Mouse (Mus musculus) small intestine, adult 2 months (tissue): Measurements from ENCODE around the gene Cdc42se2. TPM values are rescaled to one million over a fixed set of nuclear protein-coding genes. Genes with fewer than 3 reads are reported as not detected.

Experiments used
- H3K27ac ChIP-seq: fragments of 200-500 bp; 2 replicates; pipeline ENCODE4 v1.5.1; 2012; ENCODE audit warnings: low read depth, low read length, control low read depth, inconsistent platforms; ENCODE audit not compliant: insufficient read depth
- H3K27me3 ChIP-seq: fragments of 200-500 bp; 2 replicates; pipeline ENCODE4 v1.6.1; 2012; ENCODE audit warnings: mild to moderate bottlenecking, moderate library complexity, low read length, inconsistent platforms; ENCODE audit not compliant: control insufficient read depth, insufficient read depth
- H3K36me3 ChIP-seq: fragments of 200-500 bp; 2 replicates; pipeline ENCODE4 v1.6.1; 2012; ENCODE audit warnings: mild to moderate bottlenecking, low read length, control low read depth, inconsistent platforms; ENCODE audit not compliant: control insufficient read depth, insufficient read depth
- H3K4me1 ChIP-seq: fragments of 200-500 bp; 2 replicates; pipeline ENCODE4 v1.6.1; 2012; ENCODE audit warnings: low read length, inconsistent platforms, mixed read lengths; ENCODE audit not compliant: control insufficient read depth, insufficient read depth, insufficient read length
- H3K4me3 ChIP-seq: fragments of 200-500 bp; 2 replicates; pipeline ENCODE4 v1.5.1; 2012; ENCODE audit warnings: low read depth, mild to moderate bottlenecking, control low read depth, inconsistent platforms, low read length, moderate library complexity
- CTCF ChIP-seq: fragments of 200-500 bp; IDR thresholded peaks from 2 replicates; pipeline ENCODE4 v1.5.1; 2012; ENCODE audit warnings: low read depth, mild to moderate bottlenecking, control low read depth, inconsistent platforms, low read length, moderate library complexity, mixed read lengths; ENCODE audit not compliant: insufficient replicate concordance, insufficient read length; ENCODE audit errors: extremely low read depth
- POLR2A ChIP-seq: fragments of 200-500 bp; IDR thresholded peaks from 2 replicates; pipeline ENCODE4 v1.6.1; 2012; ENCODE audit warnings: low read depth, mild to moderate bottlenecking, control low read depth, inconsistent platforms, low read length, moderate library complexity
- WGBS: fragments of 180-500 bp; shearing (Covaris S2); methylation state at CpG from one replicate; pipeline ENCODE4 v1.1.7; 2018; 5-methylcytosine and 5-hydroxymethylcytosine counted together
- polyA plus RNA-seq: library from polyadenylated mRNA; depleted of rRNA; stranded (reverse); fragments of >200 nt; gene quantifications from 2 replicates; pipeline ENCODE4 v1.2.3, GENCODE M21; 2012; rRNA removed

Gene Cdc42se2
- polyA plus RNA-seq, result 23.2 and 69.2 TPM in 2 replicates

DNA sequence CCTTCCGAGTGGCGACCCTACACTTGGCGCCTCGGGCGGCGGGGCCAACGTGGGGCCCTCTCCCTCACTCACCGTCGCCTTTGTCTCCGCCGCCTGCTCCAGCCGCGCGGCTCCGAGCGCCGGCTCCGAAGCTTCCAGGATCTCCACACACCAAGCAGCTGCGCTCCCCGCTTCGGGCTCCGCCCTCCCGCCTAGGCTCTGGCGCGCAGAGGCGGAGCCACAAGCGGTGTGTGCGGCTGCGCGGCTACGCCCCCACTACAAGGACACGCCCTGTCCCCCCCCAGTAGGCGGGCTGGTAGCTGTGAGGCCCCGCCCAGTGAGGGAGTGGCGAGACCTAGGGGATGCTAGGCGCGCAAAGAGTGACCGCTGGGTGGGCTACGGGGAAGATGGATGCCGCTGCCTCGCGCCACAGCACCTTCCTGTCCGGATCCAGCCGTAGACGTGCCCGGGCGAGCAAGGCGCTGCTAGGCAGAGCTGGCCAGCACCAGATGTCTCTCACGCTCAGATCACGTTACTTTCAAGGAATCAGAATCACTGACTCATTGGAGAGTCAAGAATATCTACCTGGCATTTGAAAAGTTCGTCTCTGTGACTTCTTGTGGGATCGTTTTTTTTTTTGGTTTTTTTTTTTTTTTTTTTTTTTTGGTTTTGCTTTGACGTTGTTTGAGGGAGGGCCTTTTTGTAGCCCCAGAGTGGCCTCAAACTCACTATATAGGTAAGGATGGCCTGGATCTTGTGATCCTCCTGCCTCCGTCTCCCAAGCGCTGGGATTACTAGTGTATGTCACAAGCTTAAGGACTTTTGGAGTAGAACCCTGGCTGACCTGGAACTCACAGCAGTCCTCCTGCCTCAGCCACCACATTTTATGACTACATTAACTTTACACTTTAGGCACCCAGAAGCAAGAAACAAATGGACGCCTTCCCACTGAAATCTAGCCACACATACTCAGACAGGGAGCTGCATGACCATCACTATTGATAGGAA lies at the start of gene Cdc42se2:
Gene Cdc42se2, minus strand, starts transcription at position 188 of the 987 bp plus-strand sequence.
- WGBS, result 4% methylated on average over 56 of the region's 56 CpGs
- no peak for TF ChIP-seq CTCF
- peak; percentile 97 for TF ChIP-seq POLR2A
- Histone ChIP-seq H3K4me3 (peak within 1 kb of the TSS; percentile 79), H3K27ac (peak within 1 kb of the TSS; percentile 84), H3K27me3 (no peaks in the 10 kb centered on the region), H3K36me3 (no peaks in the 10 kb centered on the region; the same call in 1 of the 2 replicates), H3K4me1 (peaks cover 10% of the 10 kb centered on the region; the same call in 1 of the 2 replicates)

DNA sequence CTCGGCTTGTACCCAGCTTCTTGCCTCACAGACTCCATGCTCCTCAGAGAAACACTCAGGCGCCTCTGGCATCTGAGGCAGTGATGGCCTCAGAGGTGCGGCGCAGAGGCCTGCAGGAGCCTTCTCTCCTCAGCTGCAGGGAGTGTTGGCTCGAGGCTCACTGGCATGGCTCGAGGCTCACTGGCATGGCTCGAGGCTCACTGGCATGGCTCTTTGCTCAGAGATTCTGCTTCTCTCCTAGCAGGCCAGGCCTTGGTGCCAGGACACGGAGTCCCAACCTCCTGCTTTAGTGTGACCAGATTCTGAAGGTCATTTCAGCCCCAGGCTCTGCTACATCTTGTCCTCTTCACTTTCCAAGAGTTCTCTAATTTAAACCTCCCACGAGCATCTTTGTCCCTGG lies 48.6 kb upstream of the Cdc42se2 start:
- no peak overlapping the region for H3K27ac ChIP-seq
- H3K4me1 ChIP-seq, result no peaks in the 10 kb centered on the region
- H3K36me3 ChIP-seq, result no peaks in the 10 kb centered on the region
- no peak for TF ChIP-seq CTCF
- TF ChIP-seq POLR2A, result no peak
- no peak overlapping the region for H3K4me3 ChIP-seq
- no peaks in the 10 kb centered on the region for H3K27me3 ChIP-seq
- 84% methylated on average over 9 of the region's 9 CpGs for WGBS

DNA sequence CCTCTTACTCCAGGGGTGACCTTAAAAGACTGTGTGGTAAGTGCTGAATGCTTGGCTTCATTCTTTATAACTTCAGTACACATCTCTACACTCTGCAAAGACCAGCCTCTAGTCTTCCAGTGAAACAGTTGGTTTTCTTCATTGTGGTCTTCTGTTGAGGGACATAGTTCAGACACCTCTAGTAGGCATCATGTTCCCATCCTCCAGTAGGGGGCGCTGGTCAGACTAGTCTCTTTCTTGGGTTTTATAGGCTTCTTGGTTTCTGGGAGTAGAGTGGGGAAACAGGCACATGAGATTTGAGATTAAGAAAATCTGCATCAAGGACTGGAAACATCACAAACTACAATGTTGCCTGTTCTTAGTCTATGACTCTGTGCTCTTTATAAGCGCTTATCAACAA lies 47.1 kb upstream of the Cdc42se2 start:
- H3K27ac ChIP-seq, result no peak overlapping the region
- no peaks in the 10 kb centered on the region for H3K36me3 ChIP-seq
- H3K4me1 ChIP-seq, result no peaks in the 10 kb centered on the region
- no peaks in the 10 kb centered on the region for H3K27me3 ChIP-seq
- no peak overlapping the region for H3K4me3 ChIP-seq
- no peak for TF ChIP-seq CTCF
- no peak for TF ChIP-seq POLR2A
- WGBS, result 70% methylated on average over 2 of the region's 2 CpGs

DNA sequence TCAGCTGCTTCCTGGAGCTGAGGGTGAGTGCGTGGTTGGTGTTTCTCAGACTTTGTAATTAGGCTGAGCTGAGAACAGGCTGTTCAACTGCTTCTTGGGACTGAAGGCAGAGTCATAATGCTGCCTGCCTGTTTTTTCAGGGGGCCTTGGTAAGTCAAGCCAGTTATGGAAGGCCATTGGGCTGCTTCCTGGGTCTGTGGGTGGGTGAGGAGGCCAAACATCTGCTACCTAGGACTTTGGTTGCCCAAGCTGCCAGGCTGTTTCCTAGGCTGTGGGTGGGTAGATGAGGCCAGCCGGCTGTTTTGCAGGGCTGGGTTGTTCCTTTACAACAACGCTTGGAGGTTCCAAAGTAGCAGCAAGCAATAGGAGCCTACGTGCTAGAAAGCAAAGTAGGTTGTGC lies 46.4 kb upstream of the Cdc42se2 start:
- WGBS, result 81% methylated on average over 4 of the region's 4 CpGs
- TF ChIP-seq CTCF (no peak), POLR2A (no peak)
- Histone ChIP-seq H3K4me1 (no peaks in the 10 kb centered on the region), H3K4me3 (no peak overlapping the region), H3K27me3 (no peaks in the 10 kb centered on the region), H3K27ac (no peak overlapping the region), H3K36me3 (no peaks in the 10 kb centered on the region)

DNA sequence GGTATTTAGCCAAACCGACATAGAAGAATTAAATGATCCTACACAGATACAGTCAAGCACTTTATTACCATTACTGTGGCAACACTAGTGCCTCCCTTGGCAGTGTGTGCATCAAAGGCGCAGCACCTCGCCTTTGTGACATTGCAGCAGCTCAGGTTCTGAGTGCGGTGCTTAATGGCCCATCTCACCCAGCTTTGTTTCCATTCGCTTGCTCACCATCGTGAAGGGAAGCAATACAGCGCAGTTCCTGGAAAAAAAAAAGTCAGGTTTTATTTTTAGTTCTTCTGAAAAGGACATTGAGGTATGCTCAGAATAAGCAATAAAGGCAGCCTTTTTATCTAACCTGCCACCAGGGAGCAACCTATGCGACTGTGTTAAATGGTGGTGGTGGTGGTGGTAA lies 39.3 kb upstream of the Cdc42se2 start:
- Histone ChIP-seq H3K27ac (no peak overlapping the region), H3K4me1 (no peaks in the 10 kb centered on the region), H3K4me3 (no peak overlapping the region), H3K27me3 (no peaks in the 10 kb centered on the region), H3K36me3 (no peaks in the 10 kb centered on the region)
- TF ChIP-seq CTCF, result no peak
- no peak for TF ChIP-seq POLR2A
- 92% methylated on average over 8 of the region's 8 CpGs for WGBS

DNA sequence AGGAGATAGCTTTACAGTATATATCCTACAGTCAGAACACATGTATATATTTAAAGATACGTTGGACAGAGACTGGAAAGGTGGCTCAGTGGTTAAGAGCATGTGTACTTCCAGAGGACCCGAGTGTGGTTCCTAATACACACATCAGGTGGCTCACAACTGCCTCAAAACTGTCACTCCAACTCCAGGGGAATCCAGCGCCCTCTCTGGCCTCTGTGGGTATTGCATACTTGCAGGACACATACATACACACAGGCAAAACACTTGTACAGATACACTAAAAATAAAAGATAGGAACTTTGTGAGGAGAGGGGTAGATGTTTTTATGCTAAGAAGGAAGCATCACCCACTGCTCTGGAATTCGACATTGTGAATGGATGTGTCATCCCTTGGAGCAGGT lies 38.3 kb upstream of the Cdc42se2 start:
- Histone ChIP-seq H3K4me1 (no peaks in the 10 kb centered on the region), H3K27ac (no peak overlapping the region), H3K36me3 (no peaks in the 10 kb centered on the region), H3K27me3 (no peaks in the 10 kb centered on the region), H3K4me3 (no peak overlapping the region)
- WGBS, result 80% methylated on average over 4 of the region's 4 CpGs
- TF ChIP-seq POLR2A, result no peak
- TF ChIP-seq CTCF, result no peak

DNA sequence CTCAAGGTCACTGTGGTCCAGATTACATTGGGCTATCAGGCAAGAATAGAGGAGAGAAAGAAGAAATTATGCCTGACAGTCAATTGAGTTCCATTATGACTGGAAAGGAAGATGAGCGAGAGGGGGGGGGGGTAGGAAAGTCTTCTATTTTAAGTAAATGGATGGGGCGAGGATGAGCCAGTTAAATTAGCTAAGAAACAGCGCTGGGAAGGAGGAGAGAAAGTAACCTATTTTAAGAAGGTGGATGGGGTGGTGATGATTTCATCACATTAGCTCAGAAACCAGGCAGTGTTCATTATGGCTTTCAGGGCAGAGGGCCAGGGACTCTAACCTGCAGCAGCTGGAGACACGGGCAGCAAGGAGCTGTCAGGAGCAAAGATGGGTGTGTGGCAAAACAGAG lies 36.0 kb upstream of the Cdc42se2 start:
- Histone ChIP-seq H3K27me3 (no peaks in the 10 kb centered on the region), H3K27ac (no peak overlapping the region), H3K4me3 (no peak overlapping the region), H3K36me3 (no peaks in the 10 kb centered on the region), H3K4me1 (no peaks in the 10 kb centered on the region)
- TF ChIP-seq POLR2A (no peak), CTCF (no peak)
- 73% methylated on average over 4 of the region's 4 CpGs for WGBS
